Mouse (Mus musculus) embryonic facial prominence, embryonic 14.5 days (tissue): ENCODE measurements around the gene Med8. TPM values are rescaled to one million over a fixed set of nuclear protein-coding genes. Genes with fewer than 3 reads are reported as not detected.

Experiments used
- ATAC-seq: fragments of 200-750 bp; cut with Nextera tagmentation; 2 replicates; pipeline ENCODE4 v1.8.0; 2017; ENCODE audit warnings: low read depth, moderate number of reproducible peaks, moderate TSS enrichment
- DNase-seq: peaks from one replicate; pipeline ENCODE4 v3.0.0-alpha.2; 2015; ENCODE audit warnings: low spot score
- H3K27ac ChIP-seq: fragments of 300-500 bp; sonication (generic); replicated peaks from 2 replicates; pipeline ENCODE4 v1.5.1; 2014; ENCODE audit warnings: low read depth, mild to moderate bottlenecking, low read length, moderate library complexity
- H3K27me3 ChIP-seq: fragments of 300-500 bp; sonication (generic); replicated peaks from 2 replicates; pipeline ENCODE4 v1.6.1; 2014; ENCODE audit warnings: low read length; ENCODE audit not compliant: control insufficient read depth, insufficient read depth
- H3K36me3 ChIP-seq: fragments of 300-500 bp; sonication (generic); 2 replicates; pipeline ENCODE4 v1.6.1; 2014; ENCODE audit warnings: low read length, mixed read lengths; ENCODE audit not compliant: control insufficient read depth, insufficient read depth
- H3K4me1 ChIP-seq: fragments of 300-500 bp; sonication (generic); 2 replicates; pipeline ENCODE4 v1.6.1; 2014; ENCODE audit warnings: antibody characterized with exemption, low read length; ENCODE audit not compliant: control insufficient read depth, insufficient read depth
- H3K4me2 ChIP-seq: fragments of 300-500 bp; sonication (generic); 2 replicates; pipeline ENCODE4 v1.6.1; 2014; ENCODE audit warnings: low read depth, mild to moderate bottlenecking, low read length, moderate library complexity, mixed read lengths
- H3K4me3 ChIP-seq: fragments of 300-500 bp; sonication (generic); 2 replicates; pipeline ENCODE4 v1.5.1; 2014; ENCODE audit warnings: low read depth, mild to moderate bottlenecking, low read length
- H3K9ac ChIP-seq: fragments of 300-500 bp; sonication (generic); 2 replicates; pipeline ENCODE4 v1.6.1; 2014; ENCODE audit warnings: low read depth, mild to moderate bottlenecking, low read length, moderate library complexity, mixed read lengths
- H3K9me3 ChIP-seq: fragments of 300-500 bp; sonication (generic); 2 replicates; pipeline ENCODE4 v1.6.1; 2016; ENCODE audit warnings: low read length; ENCODE audit not compliant: control insufficient read depth
- WGBS: fragments of 180-500 bp; shearing (Covaris S2); extraction: QIAGEN DNeasy Blood & Tissue Kit; methylation state at CpG from one replicate; pipeline ENCODE4 v1.1.7; 2014; 5-methylcytosine and 5-hydroxymethylcytosine counted together
- polyA plus RNA-seq: library from polyadenylated mRNA; unstranded; fragments of >200 nt; fragmentation: Nextera tagmentation; extraction: Ambion mirVana; gene quantifications from 2 replicates; pipeline ENCODE4 v1.2.1, GENCODE M21; 2014

The Med8 gene
- polyA plus RNA-seq, 1 experiment from 2014 or later = 85.0 TPM

DNA sequence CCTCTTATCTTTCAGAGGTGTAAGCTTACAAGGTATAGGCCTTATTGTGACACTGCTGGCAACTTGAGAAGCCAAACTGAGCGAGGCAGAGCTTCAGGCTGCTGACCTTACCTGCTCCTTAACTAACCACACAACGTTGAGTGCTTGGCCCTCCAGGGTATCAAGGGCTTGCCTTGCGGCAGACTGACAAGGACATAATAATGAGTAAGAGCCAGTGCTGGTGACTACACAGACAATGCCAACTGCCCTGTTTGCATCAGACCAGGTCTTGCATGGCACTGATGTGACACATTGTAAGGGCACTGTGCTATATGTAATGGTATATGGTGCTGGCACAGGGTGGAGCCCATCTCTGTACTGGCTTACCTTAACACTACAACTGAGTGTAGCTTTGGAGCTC, 40.5 kb upstream of the Med8 start:
- Histone ChIP-seq H3K9ac (no peak overlapping the region), H3K9me3 (no peaks in the 10 kb centered on the region), H3K27ac (no peak overlapping the region), H3K36me3 (peaks cover 91% of the 10 kb centered on the region), H3K4me1 (no peaks in the 10 kb centered on the region), H3K27me3 (no peaks in the 10 kb centered on the region), H3K4me3 (no peak overlapping the region), H3K4me2 (no peak overlapping the region)
- WGBS = 85% methylated on average over 3 of the region's 3 CpGs
- no peak for ATAC-seq
- no peak for DNase-seq

- Histone ChIP-seq H3K36me3 (peaks cover 94% of the 10 kb centered on the region), H3K27ac (no peak overlapping the region), H3K4me1 (no peaks in the 10 kb centered on the region), H3K9me3 (no peaks in the 10 kb centered on the region), H3K4me2 (no peak overlapping the region), H3K9ac (no peak overlapping the region), H3K4me3 (no peak overlapping the region), H3K27me3 (no peaks in the 10 kb centered on the region)
- DNase-seq (no peak), ATAC-seq (no peak)
- WGBS = 86% methylated on average over 13 of the region's 13 CpGs
Observed at GRCm38 (mm10) chr4:118371822-118372221, 37.3 kb upstream of the Med8 start.

DNA sequence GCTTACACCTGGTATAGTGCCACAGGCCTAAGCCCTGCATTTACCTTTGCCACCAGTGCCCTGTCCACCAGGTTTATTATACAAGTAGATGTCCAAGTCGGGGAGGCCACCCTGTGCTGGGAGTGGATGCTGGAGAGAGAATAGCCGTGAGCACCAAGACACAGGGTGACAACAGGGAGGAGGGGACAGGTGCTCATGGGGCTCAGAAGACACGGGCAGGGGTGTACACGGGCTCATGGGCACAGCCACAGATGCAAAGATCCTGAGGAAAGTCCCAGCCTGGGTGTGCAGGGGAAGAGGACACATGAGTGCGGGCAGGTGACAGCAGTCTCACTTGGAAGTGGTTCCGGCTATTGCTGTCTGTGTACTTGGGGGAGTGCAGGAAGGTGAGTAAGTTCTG, 33.1 kb upstream of the Med8 start:
- no peak overlapping the region for H3K27ac ChIP-seq
- 90% methylated on average over 6 of the region's 6 CpGs for WGBS
- no peak overlapping the region for H3K4me2 ChIP-seq
- no peaks in the 10 kb centered on the region for H3K9me3 ChIP-seq
- no peaks in the 10 kb centered on the region for H3K4me1 ChIP-seq
- H3K27me3 ChIP-seq = no peaks in the 10 kb centered on the region
- peaks cover 96% of the 10 kb centered on the region for H3K36me3 ChIP-seq
- DNase-seq (no peak), ATAC-seq (no peak)
- no peak overlapping the region for H3K4me3 ChIP-seq
- no peak overlapping the region for H3K9ac ChIP-seq

- H3K4me1 ChIP-seq = no peaks in the 10 kb centered on the region
- H3K36me3 ChIP-seq = peaks cover 94% of the 10 kb centered on the region
- H3K4me3 ChIP-seq = no peak overlapping the region
- H3K9ac ChIP-seq = no peak overlapping the region
- no peaks in the 10 kb centered on the region for H3K27me3 ChIP-seq
- ATAC-seq (no peak), DNase-seq (no peak)
- H3K4me2 ChIP-seq = no peak overlapping the region
- no peak overlapping the region for H3K27ac ChIP-seq
- 89% methylated on average over 7 of the region's 7 CpGs for WGBS
- no peaks in the 10 kb centered on the region for H3K9me3 ChIP-seq
Observed at GRCm38 (mm10) chr4:118383271-118383670, 25.9 kb upstream of the Med8 start.

DNA sequence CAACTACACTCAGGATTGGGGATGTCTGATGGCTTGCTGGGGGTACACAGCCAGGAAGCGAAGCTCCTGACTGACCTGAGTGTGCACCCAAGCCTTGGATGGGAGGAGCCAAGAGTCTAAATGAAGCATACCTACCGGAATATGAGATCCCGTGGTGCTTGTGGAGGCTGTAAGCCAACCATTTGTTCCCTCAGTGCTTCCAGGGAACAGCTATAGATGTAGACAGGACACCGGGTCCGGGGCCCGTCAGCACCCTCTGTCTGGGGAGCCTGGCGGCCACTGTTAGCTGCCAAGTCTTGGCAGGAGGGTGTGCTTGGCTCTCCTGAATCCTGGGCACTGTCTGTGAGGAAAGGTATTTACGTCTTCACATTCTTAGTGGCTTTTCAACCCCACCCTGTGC, 21.8 kb upstream of the Med8 start:
- no peak overlapping the region for H3K9ac ChIP-seq
- peaks cover 97% of the 10 kb centered on the region for H3K36me3 ChIP-seq

GRCm38 (mm10) chr4:118390146-118390545, 19.0 kb upstream of the Med8 start:
- Histone ChIP-seq H3K9me3 (no peaks in the 10 kb centered on the region), H3K36me3 (peaks cover 97% of the 10 kb centered on the region), H3K9ac (no peak overlapping the region), H3K4me2 (no peak overlapping the region), H3K4me3 (no peak overlapping the region), H3K27me3 (no peaks in the 10 kb centered on the region), H3K27ac (no peak overlapping the region), H3K4me1 (no peaks in the 10 kb centered on the region)
- 90% methylated on average over 11 of the region's 11 CpGs for WGBS
- DNase-seq = no peak
- ATAC-seq = no peak; the same call in 1 of the 2 replicates

More for the DNA sequence above, 21.8 kb upstream of the Med8 start:
- Histone ChIP-seq H3K9me3 (no peaks in the 10 kb centered on the region), H3K27me3 (no peaks in the 10 kb centered on the region), H3K4me1 (no peaks in the 10 kb centered on the region), H3K27ac (no peak overlapping the region), H3K4me3 (no peak overlapping the region), H3K4me2 (no peak overlapping the region)
- WGBS = 96% methylated on average over 8 of the region's 8 CpGs
- DNase-seq (no peak), ATAC-seq (no peak)

DNA sequence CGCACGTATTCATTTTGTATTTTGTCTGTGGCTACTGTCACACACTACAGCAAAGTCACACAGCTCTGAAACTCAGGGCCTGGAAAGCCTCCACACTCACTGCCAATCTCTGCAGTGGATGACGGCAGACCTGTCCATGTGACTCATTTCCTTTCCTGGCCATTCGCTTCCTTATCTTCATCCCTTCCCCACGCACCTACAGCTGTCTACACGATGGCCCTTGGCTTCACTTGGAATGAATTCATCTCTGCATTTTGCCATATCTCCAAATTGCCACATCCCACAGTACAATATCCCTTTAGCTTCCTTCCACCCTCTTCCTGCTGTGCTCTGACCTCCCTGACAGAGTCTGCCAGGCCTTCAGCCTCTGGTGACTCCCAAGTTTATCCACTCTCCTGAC, 14.6 kb upstream of the Med8 start:
- Histone ChIP-seq H3K36me3 (peaks cover 94% of the 10 kb centered on the region), H3K27me3 (no peaks in the 10 kb centered on the region), H3K9ac (no peak overlapping the region), H3K4me1 (no peaks in the 10 kb centered on the region), H3K4me2 (no peak overlapping the region), H3K27ac (no peak overlapping the region), H3K4me3 (no peak overlapping the region), H3K9me3 (no peaks in the 10 kb centered on the region)
- WGBS = 86% methylated on average over 6 of the region's 6 CpGs
- DNase-seq = no peak
- no peak for ATAC-seq

DNA sequence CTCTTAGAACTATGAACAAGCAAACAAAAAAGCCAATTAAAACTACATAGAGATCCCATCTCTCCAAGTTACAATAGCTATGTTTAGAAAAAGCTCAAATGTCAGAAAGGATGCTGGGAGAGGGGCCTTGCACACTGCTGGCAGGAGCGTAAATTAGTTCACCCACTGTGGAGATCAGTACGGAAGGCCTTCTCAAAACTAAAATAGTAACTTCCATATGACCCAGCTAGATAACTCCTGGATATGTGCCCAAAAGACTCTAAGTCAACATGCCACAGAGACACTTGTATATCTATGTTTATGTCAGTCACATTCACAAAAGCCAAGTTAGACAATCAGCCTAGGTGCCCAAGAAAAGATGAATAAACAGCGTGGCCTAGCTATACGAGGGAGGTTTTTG, 13.8 kb upstream of the Med8 start:
- H3K36me3 ChIP-seq = peaks cover 94% of the 10 kb centered on the region
- ATAC-seq = no peak
- DNase-seq = no peak

DNA sequence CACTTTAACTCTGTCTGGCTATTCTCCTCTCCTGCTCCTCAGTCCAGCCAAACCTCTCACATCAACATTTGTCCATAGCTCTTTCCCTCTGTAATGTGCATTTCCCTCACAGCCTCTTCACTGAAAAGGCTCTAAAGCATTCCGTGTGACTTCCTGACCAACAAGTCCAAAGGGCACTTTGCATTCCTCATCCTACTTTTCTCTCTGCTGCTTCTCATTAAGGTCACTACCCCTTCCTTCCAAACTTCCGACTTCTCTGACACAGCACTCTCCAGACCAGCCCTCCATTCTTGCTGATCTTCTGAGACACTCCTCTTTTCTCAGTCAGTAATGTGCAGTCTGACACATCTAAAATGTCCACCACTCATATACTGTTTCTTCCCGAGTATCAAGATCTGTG, 12.7 kb upstream of the Med8 start:
- no peak for DNase-seq
- Histone ChIP-seq H3K36me3 (peaks cover 91% of the 10 kb centered on the region), H3K4me1 (no peaks in the 10 kb centered on the region), H3K9me3 (no peaks in the 10 kb centered on the region), H3K9ac (no peak overlapping the region), H3K27me3 (no peaks in the 10 kb centered on the region), H3K4me3 (no peak overlapping the region), H3K4me2 (no peak overlapping the region), H3K27ac (no peak overlapping the region)
- ATAC-seq = no peak
- WGBS = 69% methylated on average over 3 of the region's 3 CpGs

More for the DNA sequence above, 13.8 kb upstream of the Med8 start:
- Histone ChIP-seq H3K27ac (no peak overlapping the region), H3K9ac (no peak overlapping the region), H3K9me3 (no peaks in the 10 kb centered on the region), H3K27me3 (no peaks in the 10 kb centered on the region), H3K4me1 (no peaks in the 10 kb centered on the region), H3K4me3 (no peak overlapping the region), H3K4me2 (no peak overlapping the region)
- WGBS = 84% methylated on average over 4 of the region's 4 CpGs
